Mouse (Mus musculus) kidney, adult 18-20 months (tissue): ENCODE data around the gene Tpbgl.
A peak's percentile ranks its signal among the peaks of the same experiment; 100 is the strongest.

Source experiments
- DNase-seq: peaks from one replicate; pipeline ENCODE4 v3.0.0; 2021

The Tpbgl gene

DNA sequence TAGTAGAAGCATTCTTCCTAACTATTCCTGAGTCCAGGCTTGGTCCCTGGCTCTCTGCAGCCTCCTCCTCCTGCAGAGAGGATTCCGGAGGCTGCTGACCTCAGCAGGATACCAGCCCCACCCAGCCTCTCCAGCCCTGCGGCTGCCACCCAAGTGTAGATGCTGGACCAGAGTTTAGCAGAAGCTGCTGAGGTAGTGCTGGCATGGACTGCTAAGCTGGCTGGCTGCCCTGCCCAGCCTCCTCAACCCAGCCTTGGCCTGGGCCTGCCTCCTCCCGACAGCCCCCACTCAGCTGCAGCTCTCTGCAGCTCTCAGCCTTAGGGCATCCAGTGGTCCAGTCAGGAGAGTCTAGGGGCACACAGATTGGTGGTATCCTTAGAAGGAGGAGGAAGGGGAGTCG is 14.3 kb upstream of the Tpbgl start:
- no peak for DNase-seq

- no peak for DNase-seq
These were observed 7.2 kb upstream of the Tpbgl start for GRCm38 (mm10) chr7:99633966-99634665.

DNA sequence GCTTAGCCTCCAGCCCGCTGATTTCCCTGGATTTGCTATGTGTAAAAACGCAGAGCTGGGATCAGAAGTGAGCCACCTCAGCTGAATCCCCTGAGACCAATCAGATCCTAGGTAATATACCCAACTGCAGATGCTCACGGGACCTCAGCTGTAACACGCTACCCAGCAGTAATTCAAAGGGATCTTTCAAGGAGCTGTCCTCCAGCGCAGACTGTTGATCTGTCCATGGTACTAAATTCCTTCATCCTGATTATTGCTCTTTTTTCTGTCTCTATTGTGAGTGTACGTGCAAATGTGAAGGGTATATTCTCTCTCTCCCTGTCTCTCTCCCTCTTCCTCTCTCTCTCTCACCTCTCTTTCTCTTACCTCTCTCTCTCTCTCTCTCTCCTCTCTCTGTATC is 5.4 kb upstream of the Tpbgl start:
- no peak for DNase-seq

- DNase-seq, result no peak
These were observed 463 bp upstream of the Tpbgl start for GRCm38 (mm10) chr7:99627366-99627765.

GRCm38 (mm10) chr7:99625722-99626375 is 1.1 kb downstream of the Tpbgl start:
- peak; percentile 87 for DNase-seq

GRCm38 (mm10) chr7:99618860-99619259 is 8.0 kb downstream of the Tpbgl start:
- DNase-seq, result peak; percentile 32

GRCm38 (mm10) chr7:99618264-99618663 is 8.6 kb downstream of the Tpbgl start:
- DNase-seq, result no peak

GRCm38 (mm10) chr7:99607632-99608031 is 19.3 kb downstream of the Tpbgl start:
- DNase-seq, result no peak

DNA sequence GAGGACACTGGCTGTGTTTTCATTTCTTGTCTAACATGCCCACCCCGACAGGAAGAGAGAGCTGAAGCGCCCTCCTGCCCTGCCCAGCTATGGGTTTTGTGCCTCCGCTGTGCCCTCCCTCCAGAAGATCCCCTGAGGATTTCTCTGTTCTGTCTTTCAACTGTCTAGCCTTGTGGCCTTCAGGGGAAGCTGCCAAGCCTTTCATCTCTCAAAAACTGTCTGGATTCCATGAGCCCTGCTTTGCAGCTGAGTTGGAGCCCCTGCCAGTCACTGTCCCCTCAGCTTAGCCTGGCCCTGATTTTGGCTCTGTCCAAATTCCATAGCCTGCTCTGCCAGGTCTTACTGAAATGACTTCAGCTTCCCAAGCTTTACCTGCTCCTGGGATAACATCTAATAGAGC is 20.1 kb downstream of the Tpbgl start:
- no peak for DNase-seq

- DNase-seq, result no peak
These were observed 20.6 kb downstream of the Tpbgl start for GRCm38 (mm10) chr7:99606303-99606702.

DNA sequence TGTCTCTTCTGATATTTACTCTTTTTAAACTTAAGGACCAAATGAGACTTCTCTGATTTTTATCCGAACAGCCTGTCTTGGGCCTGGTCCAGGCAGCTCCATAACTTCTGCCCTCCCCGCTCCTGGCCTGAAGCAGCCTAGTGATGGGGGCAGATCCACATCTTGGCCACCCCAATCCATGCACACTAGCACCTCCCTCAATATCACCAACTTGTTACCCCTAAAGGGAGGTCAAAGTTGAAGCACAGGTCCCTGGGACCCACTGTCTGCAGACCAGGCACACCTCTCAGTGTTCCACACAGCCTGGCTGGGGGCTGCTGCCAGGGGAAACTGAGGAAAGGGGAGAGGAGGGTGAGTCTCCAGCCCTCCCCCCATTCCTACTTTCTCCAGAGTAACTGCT is 21.8 kb downstream of the Tpbgl start:
- DNase-seq, result no peak

DNA sequence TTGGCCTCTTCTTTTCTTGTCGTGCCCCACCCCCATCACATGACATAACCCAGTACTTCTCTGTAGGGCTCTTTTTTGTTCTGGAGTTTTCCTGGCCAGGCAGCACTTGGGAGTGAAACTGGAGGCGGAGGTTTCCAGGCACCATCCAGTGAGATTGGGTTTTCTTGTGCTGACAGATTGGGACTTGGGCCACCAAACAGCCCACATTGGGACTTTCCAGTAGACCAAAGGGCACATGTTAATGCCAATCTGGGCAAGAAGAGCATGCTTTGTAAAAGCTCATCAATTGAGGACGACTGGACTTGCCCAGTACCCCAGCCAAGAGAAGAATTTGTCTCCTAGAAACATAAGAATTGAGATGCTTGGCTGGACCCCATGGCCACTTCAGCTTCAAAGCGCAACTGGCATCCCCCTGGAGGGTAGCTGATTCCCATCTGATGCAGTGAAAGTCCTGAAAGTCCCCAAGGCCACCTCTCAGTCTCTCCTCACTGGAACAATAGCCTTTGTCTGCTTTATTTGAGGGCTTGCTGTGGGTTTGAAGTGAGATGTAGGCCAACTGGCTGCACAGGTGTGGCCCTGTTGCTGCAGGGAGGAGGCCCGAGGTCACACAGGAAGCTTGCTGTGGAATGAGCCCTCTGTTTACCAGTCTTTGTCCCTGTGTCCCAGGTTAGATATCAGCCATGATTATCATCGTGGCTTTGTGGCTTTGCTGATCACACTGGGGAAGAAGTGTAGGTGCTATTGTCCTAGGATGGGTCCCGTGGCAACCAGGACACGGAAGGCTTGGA is 22.8 kb downstream of the Tpbgl start:
- no peak for DNase-seq

- no peak for DNase-seq
These were observed 28.2 kb downstream of the Tpbgl start for GRCm38 (mm10) chr7:99598722-99599121.

DNA sequence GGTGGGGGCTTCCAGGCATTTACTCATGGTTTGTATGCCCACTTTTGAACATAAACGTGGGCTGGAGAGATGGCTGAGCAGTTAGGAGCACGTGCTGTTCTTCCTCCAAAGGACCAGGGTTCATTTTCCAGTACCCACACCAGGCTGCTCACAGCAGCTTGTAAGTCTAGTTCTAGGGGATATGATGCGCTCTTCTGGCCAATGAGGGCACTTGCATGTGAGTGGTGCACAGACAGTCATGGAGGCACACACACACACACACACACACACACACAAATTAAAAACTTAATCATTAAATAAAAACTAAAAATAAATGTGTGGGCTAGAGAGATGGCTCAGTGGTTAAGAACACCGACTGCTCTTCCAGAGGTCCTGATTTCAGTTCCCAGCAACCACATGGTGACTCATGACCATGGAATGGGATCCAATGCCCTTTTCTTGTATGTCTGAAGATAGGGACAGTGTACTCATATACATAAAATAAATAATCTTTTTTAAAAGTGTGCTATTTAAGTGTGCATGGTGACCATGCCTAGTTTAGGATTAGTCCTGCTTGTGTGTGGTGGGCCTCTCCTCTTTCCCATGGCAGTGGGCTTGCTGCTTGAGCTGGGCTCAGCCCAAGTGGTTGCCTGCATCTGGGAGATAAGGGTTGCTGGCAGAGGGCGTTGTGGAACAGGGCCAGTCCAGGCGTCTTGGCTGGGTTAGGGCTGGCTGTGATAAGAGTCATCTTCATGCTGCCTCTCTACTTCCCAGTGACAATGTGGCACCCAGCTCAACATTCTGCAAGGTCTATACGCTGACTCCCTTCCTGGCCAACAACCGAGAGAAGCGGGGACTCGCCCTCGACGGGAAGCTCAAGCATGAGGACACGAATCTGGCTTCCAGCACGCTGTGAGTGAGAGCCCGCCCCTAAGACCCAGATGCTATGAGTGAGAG is 32.8 kb downstream of the Tpbgl start:
- no peak for DNase-seq

- DNase-seq, result no peak
These were observed 34.2 kb downstream of the Tpbgl start for GRCm38 (mm10) chr7:99592669-99593068.

DNA sequence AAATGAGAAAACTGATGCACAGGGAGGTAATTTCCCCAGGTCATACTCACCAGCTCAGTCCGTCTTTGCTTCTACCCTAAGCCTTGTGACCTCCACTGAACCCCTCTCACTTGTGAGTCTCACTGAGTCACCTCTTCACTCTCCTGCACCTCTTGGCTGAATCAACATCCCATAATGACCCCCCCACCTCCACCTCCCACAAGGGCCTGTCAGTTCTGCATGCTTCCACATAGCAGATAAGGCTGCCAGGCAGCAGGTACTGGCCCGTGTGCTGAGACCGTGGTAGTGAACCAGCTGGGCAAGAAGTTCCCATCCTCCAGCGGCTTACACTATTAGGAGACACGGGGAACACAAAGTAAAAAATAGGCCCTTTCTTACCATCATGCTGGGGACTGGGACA is 36.3 kb downstream of the Tpbgl start:
- no peak for DNase-seq

GRCm38 (mm10) chr7:99590064-99590463 is 36.8 kb downstream of the Tpbgl start:
- DNase-seq, result peak; percentile 78

- DNase-seq, result no peak
These were observed 40.9 kb downstream of the Tpbgl start for GRCm38 (mm10) chr7:99585976-99586375.

GRCm38 (mm10) chr7:99583625-99584024 is 43.3 kb downstream of the Tpbgl start:
- DNase-seq, result no peak

DNA sequence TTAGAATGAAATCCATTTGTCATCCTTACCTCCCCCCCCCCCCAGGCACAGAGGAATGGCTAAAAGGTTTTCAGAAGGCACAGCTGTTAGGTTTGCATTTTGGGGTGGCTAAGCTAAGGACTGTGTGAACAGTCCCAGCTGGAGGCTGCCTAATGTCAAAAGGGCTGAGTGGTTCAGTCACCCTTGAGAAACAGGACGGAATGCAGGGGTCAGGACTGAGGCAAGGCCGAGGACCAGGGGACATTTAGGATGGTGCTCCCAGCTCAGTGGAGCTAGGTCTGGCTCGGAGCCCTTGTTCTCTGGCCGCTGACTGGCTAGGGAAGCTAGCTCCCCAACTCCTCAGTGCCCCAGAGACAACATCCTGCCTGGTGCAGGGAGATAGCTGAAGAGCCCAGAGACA is 44.0 kb downstream of the Tpbgl start:
- DNase-seq, result peak; percentile 29

- DNase-seq, result no peak
These were observed 44.6 kb downstream of the Tpbgl start for GRCm38 (mm10) chr7:99582306-99582705.

- no peak for DNase-seq
These were observed 46.7 kb downstream of the Tpbgl start for GRCm38 (mm10) chr7:99580247-99580646.
